Mouse (Mus musculus) left cerebral cortex, postnatal 14 days (tissue): ENCODE results near the gene Homer1. TPM values are rescaled to one million over a fixed set of nuclear protein-coding genes. Genes with fewer than 3 reads are reported as not detected.

Experiments
- DNase-seq, 2 experiments: peaks; one replicate each; pipeline ENCODE4 v3.0.0; 2021 to 2022; ENCODE audit warnings: low spot score in 2 of 2, mixed read lengths in 1 of 2
- intact Hi-C: fragments of 180-260 bp; cut with DNase I; formaldehyde crosslinking; loops from one replicate; pipeline ENCODE4 v1.15.1; 2025
- total RNA-seq, 2 experiments: library from RNA; stranded (reverse); gene quantifications; 2 replicates each; pipeline ENCODE4 v1.2.3; 2021

Homer1 gene
- total RNA-seq, 2 experiments from 2014 or later = 246 to 263 TPM

DNA sequence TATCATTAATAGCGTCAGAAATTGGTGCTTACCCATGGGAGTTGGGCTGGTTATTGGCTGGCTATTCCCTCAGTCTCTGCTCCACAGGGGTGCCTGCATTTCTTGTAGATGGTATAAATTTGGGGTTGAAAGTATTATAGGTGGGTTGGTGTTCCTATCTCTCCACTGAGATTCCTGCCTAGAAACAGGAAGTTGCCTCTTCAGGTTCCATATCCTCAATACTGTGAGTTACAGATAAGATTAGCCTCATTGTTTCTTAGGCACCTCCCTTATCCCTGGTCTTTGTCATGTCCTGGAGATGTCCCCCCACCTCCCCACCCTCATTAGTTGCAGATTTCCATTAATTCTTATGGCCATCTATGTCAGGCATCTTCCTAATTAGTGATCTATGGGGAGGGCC is 85.0 kb downstream of the Homer1 start:
- intact Hi-C loops = no loop called here
- DNase-seq = no peak

DNA sequence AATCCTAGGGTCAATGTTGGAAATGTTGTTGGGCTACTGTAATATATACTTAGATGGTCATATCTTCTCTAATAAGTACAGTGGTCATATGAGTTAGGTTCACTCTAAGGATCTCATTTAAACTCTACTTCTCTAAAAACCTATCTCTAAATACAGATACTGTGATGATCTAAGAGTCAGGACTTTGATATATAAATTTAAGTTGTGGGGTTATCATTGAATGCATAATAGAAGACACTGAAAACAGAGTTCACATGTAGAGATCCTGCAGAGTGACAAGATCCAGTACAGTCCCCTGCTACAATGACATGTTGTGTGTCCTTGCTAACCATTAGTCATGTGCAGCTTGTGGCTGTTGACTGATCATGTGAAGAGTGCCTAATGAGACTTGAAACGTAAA is 85.7 kb downstream of the Homer1 start:
- intact Hi-C loops = no loop called here
- no peak for DNase-seq

DNA sequence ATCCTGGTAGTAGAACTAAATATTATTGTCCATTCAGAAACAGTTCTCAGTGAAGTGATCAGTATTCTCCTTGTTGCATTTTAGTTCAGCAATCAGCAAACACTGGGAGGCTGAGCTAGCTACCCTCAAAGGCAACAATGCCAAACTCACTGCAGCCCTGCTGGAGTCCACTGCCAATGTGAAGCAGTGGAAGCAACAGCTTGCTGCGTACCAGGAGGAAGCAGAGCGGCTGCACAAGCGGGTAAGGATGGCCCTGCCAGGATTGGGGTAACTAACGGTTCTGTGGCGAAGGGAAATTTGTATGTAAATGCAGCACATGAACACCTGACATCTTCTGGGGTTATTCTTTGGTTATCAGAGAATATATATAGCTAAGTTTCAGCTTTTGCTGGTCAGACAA is 88.0 kb downstream of the Homer1 start:
- intact Hi-C loops = no loop called here
- no peak for DNase-seq

DNA sequence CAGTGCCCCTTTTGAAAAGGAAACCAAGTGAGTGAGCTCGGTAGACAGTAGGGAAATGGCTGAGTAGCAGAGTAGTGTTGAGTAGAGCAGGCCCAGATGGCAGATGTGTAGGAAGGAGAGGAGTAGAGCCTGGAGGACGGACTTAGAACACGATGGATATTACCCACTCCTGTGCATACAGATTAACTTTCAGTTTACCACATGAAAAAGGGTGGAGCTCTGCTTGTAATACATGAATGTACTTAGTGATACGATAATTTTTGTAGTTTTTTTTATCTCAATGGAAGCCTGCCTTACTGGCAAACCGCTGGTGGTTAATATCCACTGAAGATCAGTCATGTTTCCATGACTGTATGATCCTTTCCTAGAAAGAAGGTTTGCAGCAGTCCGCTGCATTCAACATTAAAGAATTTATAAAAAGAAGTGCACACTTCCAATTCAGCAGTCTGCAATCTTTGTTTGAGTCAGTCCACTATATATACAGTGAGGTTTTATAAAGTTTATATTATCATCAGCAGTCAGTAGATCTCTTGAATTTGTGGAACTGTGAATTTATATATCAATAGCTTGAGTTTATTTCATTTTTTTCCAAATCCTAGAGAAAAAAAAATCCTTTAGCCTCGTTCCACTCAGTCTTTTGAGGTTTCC is 89.3 kb downstream of the Homer1 start:
- intact Hi-C loops = no loop called here
- no peak for DNase-seq

DNA sequence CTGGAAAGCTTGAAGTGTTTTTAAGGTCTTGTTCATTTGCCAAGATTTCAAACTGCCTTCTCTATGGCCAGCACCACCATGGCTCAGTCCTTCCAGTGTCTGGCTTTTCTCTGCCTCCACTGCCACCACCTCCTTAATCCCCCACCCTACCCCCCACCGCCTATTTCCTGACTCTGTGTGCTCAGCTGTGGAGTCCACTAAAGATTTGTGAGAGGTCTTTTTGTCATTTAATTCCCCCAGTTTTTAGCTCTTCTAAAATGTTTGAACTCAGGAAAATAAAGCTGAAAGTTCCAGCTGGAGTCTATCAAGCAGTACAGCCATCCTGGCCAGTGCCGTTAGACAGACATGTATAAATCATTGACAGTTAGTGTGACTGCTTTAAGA is 89.8 kb downstream of the Homer1 start:
- no peak for DNase-seq
- intact Hi-C loops = no loop called here

DNA sequence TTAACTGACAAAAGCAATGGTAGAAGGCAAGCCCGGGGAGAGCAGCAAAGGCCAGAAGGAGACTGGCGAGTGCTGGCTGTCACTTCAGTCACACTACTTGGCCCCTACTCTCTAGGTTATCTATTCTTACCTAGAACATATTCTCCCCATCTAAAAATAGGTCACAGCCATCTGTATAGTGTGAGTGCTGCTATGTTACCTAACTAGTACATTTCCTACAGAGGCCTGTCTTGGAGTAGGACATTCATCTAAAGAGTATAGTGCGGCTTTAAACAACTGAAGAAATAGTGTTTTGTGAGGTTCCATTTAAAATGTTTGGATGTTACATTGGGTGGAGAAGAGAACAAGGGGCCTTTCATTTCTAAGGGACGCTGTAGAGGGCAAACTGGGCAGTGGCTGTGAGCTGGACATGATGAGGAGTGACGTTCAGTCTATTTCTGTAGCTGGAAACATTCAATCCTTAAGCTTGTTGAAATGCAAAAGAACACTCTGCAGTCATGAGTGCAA is 100.3 kb downstream of the Homer1 start:
- intact Hi-C loops = no loop called here
- DNase-seq = peak in 1 of 2 experiments; percentile 71

DNA sequence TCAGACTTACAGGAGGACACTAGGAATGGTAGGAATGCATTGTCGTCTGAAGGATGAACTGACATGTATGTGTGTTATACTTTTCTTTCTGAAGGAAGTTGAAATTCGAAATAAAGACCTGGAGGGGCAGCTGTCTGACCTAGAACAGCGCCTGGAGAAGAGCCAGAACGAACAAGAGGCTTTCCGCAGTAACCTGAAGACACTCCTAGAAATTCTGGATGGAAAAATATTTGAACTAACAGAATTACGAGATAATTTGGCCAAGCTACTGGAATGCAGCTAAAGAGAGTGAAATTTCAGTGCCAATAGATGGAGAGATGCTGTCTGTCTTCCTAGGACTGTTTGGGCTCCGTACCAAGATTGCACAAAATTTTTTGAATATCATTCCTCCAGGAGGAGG is 102.5 kb downstream of the Homer1 start:
- intact Hi-C loops = no loop called here
- DNase-seq = no peak

DNA sequence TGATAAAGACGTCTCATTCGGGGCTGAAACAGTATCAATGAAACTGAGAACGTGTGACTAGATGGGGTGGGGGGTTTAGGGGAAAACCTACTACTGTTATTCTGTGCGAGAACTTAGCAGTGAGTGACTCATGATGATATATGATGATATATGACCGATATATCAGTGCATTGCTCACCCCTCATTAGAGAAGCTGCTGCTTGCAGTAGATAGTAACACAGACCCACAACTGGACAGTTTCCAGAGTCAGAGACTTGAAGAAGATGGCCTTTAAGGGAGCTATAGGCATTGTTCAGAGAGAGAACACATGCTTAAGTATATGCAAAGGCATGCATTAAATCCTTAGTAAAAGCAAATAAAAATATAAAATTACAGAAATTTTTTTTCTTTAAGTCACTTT is 107.4 kb downstream of the Homer1 start:
- intact Hi-C loops = no loop called here
- DNase-seq = no peak

DNA sequence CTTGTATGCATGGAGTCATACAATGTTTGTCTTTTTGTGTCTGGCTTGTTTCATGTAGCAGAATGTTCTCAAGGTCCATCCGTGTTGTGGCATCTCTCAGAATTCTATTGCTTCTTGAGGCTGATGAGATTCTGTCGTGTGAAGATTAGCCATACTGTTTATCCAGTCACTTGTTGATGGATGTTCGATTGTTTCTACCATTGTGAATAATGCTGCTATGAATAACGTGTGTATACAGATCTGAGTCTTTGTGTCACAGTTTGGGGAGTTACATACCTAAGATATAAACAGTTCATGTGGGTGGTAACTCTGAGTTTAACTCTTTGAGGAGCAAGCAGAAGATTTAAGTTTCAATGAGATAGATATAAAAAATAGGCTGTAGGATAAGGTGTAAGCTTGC is 110.9 kb downstream of the Homer1 start:
- intact Hi-C loops = no loop called here
- DNase-seq = no peak

DNA sequence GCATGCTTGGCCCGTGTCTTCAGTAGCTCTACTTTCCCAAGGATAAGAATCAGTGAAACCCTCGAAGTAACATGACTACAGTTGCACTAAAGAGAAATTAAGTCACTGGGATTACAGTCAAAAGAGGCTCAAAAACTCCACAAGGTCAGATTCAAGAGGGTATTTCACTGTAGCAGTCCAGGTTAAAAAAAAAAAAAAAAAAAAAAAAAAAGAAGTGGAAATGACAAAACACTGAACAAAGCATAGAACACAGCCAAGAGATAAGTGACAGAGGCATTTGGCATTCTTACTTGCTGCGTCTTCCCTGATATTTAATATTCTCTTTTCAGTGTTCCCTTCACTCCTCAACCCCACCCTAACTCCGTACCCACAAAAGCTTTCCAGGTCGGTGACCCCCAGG is 115.6 kb downstream of the Homer1 start:
- intact Hi-C loops = no loop called here
- no peak for DNase-seq

DNA sequence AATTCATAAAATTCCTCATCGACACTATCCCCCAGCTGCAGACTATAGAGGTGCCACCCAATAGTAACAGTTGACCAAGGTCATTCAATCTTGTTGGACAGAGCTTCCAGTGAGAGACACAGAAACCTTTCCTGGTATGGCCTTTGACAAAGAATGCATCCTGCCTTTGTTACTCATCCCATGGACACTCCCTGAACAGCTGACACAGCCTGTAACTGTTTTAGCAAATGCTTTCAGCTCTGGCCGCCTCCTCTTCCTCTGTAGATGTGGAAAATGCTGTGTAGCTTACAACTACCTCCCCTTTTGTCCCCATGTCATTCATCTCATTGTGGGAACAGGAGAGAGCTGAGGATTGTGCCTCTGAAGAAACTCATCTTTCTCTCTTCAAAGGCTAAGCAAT is 118.9 kb downstream of the Homer1 start:
- intact Hi-C loops = no loop called here
- DNase-seq = no peak

DNA sequence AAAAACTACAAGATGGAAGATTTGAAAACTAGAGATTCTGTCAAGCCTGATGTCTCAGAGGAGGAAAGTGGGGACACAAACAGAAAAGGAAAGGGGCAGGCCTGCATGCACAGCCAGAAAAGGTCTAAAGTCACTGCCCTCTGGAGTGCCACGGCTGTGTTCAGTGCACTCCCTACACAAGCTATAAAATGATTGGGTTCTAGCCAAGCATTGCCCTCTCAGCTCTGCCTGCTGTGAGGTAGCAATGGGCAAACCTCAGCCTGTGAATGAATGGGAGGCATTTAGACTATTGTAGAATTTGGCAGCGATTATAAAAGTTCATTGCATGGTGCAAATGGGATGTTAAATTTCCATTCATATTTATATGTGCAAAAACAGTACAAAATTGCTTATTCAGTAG is 120.3 kb downstream of the Homer1 start:
- intact Hi-C loops = no loop called here
- no peak for DNase-seq

DNA sequence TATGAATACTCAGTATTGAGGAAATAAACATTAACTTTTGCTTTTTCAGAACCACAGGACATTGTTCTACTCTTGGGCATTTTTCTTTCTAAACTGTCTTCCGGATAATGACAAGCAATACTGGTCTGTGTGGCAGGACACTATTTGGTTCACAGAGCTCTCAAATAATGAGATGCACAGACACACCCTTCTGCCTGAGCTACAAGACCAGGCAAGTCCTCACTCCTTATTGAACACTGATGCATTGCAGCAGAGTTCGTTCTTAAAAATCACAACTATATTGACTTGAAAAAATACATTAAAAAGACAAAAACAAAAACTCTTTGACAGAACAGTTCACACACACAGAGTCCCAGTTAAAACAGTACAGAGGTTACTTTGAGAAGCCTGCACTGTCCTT is 123.8 kb downstream of the Homer1 start:
- DNase-seq = no peak
- intact Hi-C loops = no loop called here

DNA sequence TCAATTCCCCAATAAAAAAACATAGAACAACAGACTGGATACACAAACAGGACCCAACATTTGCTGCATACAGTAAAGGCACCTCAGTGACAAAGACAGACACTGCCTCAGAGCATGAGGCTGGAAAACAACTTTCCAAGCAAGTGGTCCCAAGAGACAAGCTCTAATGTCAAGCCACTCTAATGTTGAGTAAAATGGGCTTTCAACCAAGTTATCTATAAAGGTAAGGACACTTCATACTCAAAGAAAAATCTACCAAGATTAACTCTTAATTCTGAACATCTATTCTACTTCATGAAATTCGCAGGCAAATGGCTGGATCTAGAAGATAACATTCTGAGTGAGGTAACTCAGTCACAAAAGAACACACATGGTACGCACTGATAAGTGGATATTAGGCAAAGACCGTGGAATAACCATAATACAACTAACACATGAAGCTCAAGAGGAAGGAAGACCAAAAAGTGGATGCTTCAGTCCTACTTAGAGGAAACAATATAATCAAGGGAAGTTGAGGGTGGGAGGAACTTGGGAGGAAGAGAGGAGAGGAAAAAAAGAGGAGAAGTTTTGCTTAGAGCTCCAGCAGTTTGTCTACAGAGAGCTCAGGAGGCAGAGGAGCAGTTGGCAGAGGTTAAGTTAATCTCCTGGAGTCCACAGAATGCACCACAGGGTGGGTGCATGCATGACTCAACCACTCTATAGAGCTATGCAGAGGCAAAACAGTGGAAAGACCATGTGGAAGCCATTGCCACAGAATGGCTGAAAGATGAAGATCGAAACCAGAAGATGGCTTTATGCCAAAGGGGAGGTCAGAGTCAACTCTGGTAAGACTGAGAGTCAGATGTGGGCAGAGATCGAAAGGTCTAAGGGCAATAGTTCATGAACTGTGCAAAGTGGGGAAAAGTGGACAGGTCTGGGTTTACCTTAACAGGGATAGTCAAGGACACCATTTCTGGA is 128.8 kb downstream of the Homer1 start:
- intact Hi-C loops = no loop called here
- DNase-seq = peak in 1 of 2 experiments; percentile 27

DNA sequence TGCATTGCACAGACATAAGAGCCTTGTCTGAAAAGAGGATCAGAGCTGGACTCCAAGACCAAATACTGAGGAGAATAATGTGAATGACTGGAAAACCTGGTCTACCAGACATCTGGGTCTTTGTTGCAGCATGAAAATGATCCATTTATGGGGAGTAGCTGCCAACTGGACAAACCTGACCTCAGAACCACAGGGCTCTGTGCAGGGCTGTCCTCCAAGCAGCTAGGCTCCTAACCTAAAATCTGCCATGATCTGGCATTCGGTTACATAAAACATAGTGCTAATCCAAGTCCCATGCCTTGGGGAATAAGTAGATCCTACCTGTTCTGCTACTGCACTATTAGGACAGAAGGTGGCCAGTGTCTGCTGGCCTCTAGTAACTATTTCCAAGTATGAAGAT is 129.8 kb downstream of the Homer1 start:
- no peak for DNase-seq
- intact Hi-C loops = no loop called here

DNA sequence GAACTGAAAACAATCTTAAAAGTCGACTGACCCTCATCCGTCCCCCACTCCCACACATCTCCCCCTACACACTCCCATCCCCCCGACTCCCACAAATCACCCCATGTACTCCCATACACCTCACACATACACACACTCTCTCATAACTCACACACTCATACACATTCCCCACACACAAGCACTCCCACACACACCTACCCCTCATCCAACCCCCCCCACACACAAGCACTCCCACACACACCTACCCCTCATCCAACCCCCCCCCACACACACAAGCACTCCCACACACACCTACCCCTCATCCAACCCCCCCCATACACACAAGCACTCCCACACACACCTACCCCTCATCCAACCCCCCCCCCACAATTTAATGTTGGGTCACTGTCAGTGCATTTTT is 140.7 kb downstream of the Homer1 start:
- no peak for DNase-seq
- intact Hi-C loops = loop anchor here (10.0 kb wide), 1 partner anchor 275 kb away; no protein-coding TSS in a partner anchor

DNA sequence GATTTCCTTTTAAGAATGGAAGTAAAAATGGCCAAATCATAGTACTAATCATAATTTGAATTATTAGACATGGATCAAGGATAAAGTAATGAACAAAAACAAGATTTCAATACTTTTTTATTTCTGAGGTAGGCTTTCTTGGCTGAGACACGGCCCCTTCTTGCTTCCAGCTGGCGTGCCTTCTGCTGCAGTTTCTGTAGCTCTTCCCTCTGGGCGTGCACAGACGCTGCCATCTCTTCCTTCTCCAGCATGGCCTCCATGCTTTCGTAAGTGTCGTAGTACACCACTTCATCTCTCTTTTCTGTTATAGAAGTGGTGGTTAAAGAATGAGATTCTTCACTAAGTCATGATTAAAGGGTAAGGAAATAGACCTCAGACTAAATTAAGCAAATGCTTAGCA is 153.8 kb downstream of the Homer1 start:
- peak; percentile 24 to 50 for DNase-seq
- intact Hi-C loops = loop anchor here (5.0 kb wide), 1 partner anchor 159 kb away; no protein-coding TSS in a partner anchor
